Mouse (Mus musculus) limb, embryonic 14.5 days (tissue): ENCODE measurements at regions not wholly inside any gene's neighbourhood (a gene's known extent, or its start where the extent isn't known, plus 50 kb on each side); places are given as distances from the start of the nearest gene placed in this dataset.

Source experiments
- ATAC-seq: fragments of 200-750 bp; cut with Nextera tagmentation; 2 replicates; pipeline ENCODE4 v1.8.0; 2017; ENCODE audit warnings: low read depth, moderate number of reproducible peaks, moderate TSS enrichment; ENCODE audit not compliant: low FRiP score
- DNase-seq: peaks from one replicate; pipeline ENCODE4 v3.0.0-alpha.2; 2015; ENCODE audit warnings: low spot score
- H3K27ac ChIP-seq: fragments of 300-500 bp; sonication (generic); replicated peaks from 2 replicates; pipeline ENCODE4 v1.5.1; 2014; ENCODE audit warnings: low read depth, mild to moderate bottlenecking, low read length, moderate library complexity, mixed read lengths
- H3K27me3 ChIP-seq: fragments of 300-500 bp; sonication (generic); 2 replicates; pipeline ENCODE4 v1.6.1; 2014; ENCODE audit warnings: low read length, mixed read lengths; ENCODE audit not compliant: control insufficient read depth, insufficient read depth
- H3K36me3 ChIP-seq: fragments of 300-500 bp; sonication (generic); 2 replicates; pipeline ENCODE4 v1.6.1; 2014; ENCODE audit warnings: mild to moderate bottlenecking, low read length, moderate library complexity, mixed read lengths; ENCODE audit not compliant: control insufficient read depth, insufficient read depth
- H3K4me1 ChIP-seq: fragments of 300-500 bp; sonication (generic); 2 replicates; pipeline ENCODE4 v1.6.1; 2014; ENCODE audit warnings: antibody characterized with exemption, low read length, mixed read lengths; ENCODE audit not compliant: control insufficient read depth, insufficient read depth
- H3K4me2 ChIP-seq: fragments of 300-500 bp; sonication (generic); replicated peaks from 2 replicates; pipeline ENCODE4 v1.6.1; 2014; ENCODE audit warnings: low read depth, mild to moderate bottlenecking, low read length, moderate library complexity; ENCODE audit not compliant: severe bottlenecking
- H3K4me3 ChIP-seq: fragments of 300-500 bp; sonication (generic); replicated peaks from 2 replicates; pipeline ENCODE4 v1.5.1; 2014; ENCODE audit warnings: low read length
- H3K9ac ChIP-seq: fragments of 300-500 bp; sonication (generic); 2 replicates; pipeline ENCODE4 v1.6.1; 2014; ENCODE audit warnings: mild to moderate bottlenecking, low read depth, low read length, moderate library complexity; ENCODE audit not compliant: severe bottlenecking
- H3K9me3 ChIP-seq: fragments of 300-500 bp; sonication (generic); 2 replicates; pipeline ENCODE4 v1.6.1; 2016; ENCODE audit warnings: low read length; ENCODE audit not compliant: control insufficient read depth
- POLR2A ChIP-seq: fragments of 200-500 bp; IDR thresholded peaks from 2 replicates; pipeline ENCODE4 v1.8.0; 2012; ENCODE audit warnings: inconsistent platforms, mild to moderate bottlenecking, moderate library complexity, borderline replicate concordance; ENCODE audit not compliant: insufficient read depth, insufficient read length; ENCODE audit errors: extremely low read depth
- WGBS: fragments of 180-500 bp; shearing (Covaris S2); extraction: QIAGEN DNeasy Blood & Tissue Kit; methylation state at CpG from one replicate; pipeline ENCODE4 v1.1.7; 2014; 5-methylcytosine and 5-hydroxymethylcytosine counted together

- Histone ChIP-seq H3K4me2 (no peak overlapping the region), H3K36me3 (no peaks in the 10 kb centered on the region), H3K9me3 (no peaks in the 10 kb centered on the region), H3K9ac (no peak overlapping the region), H3K27me3 (no peaks in the 10 kb centered on the region), H3K27ac (no peak overlapping the region), H3K4me3 (no peak overlapping the region), H3K4me1 (no peaks in the 10 kb centered on the region)
- no peak for TF ChIP-seq POLR2A
- no peak for ATAC-seq
- DNase-seq = no peak
- 61% methylated on average over 3 of the region's 3 CpGs for WGBS
Measured at GRCm38 (mm10) chr1:122607309-122607708, 1039.5 kb upstream of the Ddx18 start.

GRCm38 (mm10) chr1:122575954-122576353 lies 1008.2 kb upstream of the Ddx18 start:
- WGBS = 64% methylated on average over 4 of the region's 4 CpGs
- no peaks in the 10 kb centered on the region for H3K36me3 ChIP-seq
- no peak overlapping the region for H3K9ac ChIP-seq
- no peak for TF ChIP-seq POLR2A
- H3K9me3 ChIP-seq = no peaks in the 10 kb centered on the region
- ATAC-seq (no peak), DNase-seq (no peak)
- no peaks in the 10 kb centered on the region for H3K4me1 ChIP-seq
- no peak overlapping the region for H3K4me3 ChIP-seq
- H3K27me3 ChIP-seq = no peaks in the 10 kb centered on the region
- H3K27ac ChIP-seq = no peak overlapping the region
- H3K4me2 ChIP-seq = no peak overlapping the region

- H3K4me3 ChIP-seq = no peak overlapping the region
- DNase-seq (no peak), ATAC-seq (no peak)
- no peaks in the 10 kb centered on the region for H3K9me3 ChIP-seq
- H3K9ac ChIP-seq = no peak overlapping the region
- WGBS = 93% methylated on average over 1 of the region's 1 CpGs
- no peak overlapping the region for H3K4me2 ChIP-seq
- H3K4me1 ChIP-seq = no peaks in the 10 kb centered on the region
- no peaks in the 10 kb centered on the region for H3K27me3 ChIP-seq
- H3K36me3 ChIP-seq = no peaks in the 10 kb centered on the region
- H3K27ac ChIP-seq = no peak overlapping the region
- no peak for TF ChIP-seq POLR2A
Measured at GRCm38 (mm10) chr1:122551596-122551995, 983.8 kb upstream of the Ddx18 start.

GRCm38 (mm10) chr1:122509580-122509979 lies 941.8 kb upstream of the Ddx18 start:
- no peak overlapping the region for H3K27ac ChIP-seq
- ATAC-seq = no peak
- no peaks in the 10 kb centered on the region for H3K36me3 ChIP-seq
- no peak for DNase-seq
- no peak for TF ChIP-seq POLR2A
- no peaks in the 10 kb centered on the region for H3K27me3 ChIP-seq
- H3K4me3 ChIP-seq = no peak overlapping the region
- 85% methylated on average over 2 of the region's 2 CpGs for WGBS
- H3K4me1 ChIP-seq = no peaks in the 10 kb centered on the region
- H3K4me2 ChIP-seq = no peak overlapping the region
- H3K9me3 ChIP-seq = no peaks in the 10 kb centered on the region
- no peak overlapping the region for H3K9ac ChIP-seq

GRCm38 (mm10) chr1:122501707-122502106 lies 933.9 kb upstream of the Ddx18 start:
- no peaks in the 10 kb centered on the region for H3K27me3 ChIP-seq
- no peak overlapping the region for H3K9ac ChIP-seq
- TF ChIP-seq POLR2A = no peak
- no peak overlapping the region for H3K4me2 ChIP-seq
- no peaks in the 10 kb centered on the region for H3K36me3 ChIP-seq
- WGBS = 14% methylated on average over 4 of the region's 4 CpGs
- H3K4me3 ChIP-seq = no peak overlapping the region
- DNase-seq = no peak
- H3K27ac ChIP-seq = no peak overlapping the region
- H3K4me1 ChIP-seq = no peaks in the 10 kb centered on the region
- ATAC-seq = no peak
- no peaks in the 10 kb centered on the region for H3K9me3 ChIP-seq

- Histone ChIP-seq H3K9ac (no peak overlapping the region), H3K4me2 (no peak overlapping the region), H3K27me3 (no peaks in the 10 kb centered on the region), H3K36me3 (no peaks in the 10 kb centered on the region), H3K9me3 (no peaks in the 10 kb centered on the region), H3K4me1 (no peaks in the 10 kb centered on the region), H3K4me3 (no peak overlapping the region), H3K27ac (no peak overlapping the region)
- ATAC-seq (no peak), DNase-seq (no peak)
- TF ChIP-seq POLR2A = no peak
- 70% methylated on average over 1 of the region's 1 CpGs for WGBS
Measured at GRCm38 (mm10) chr1:122478003-122478402, 910.2 kb upstream of the Ddx18 start.
